Comparison of ENCODE assay signal across 7 mouse cellular contexts in the genomic region with DNA sequence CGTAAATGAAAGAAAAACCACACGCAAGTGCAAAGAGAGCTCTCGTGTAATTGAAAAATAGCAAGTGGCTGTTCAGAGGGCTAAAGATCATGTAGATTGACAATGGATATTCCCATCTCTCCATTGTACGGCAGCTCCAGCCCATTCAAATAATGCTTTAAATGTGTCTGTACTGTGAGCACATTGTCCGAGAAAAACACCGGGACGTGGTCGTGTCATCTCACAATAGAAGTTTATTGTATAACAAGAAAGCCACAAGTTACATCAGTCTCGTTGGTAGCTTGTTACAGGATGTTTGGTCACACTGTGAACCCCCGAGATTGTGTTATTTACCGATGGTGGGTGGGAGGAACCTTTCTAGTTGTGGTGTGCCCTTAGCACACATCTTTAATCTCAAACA. TPM values are rescaled to one million over a fixed set of nuclear protein-coding genes. Genes with fewer than 3 reads are reported as not detected.
DNase-seq lines count a peak whose midpoint lies in the region; ATAC-seq and TF ChIP-seq lines count a peak whose summit lies in the region.

No protein-coding gene starts in this region.

- no peaks in the 10 kb centered on the region for H3K9me3 ChIP-seq in neural tube, embryonic 11.5 days (ENCODE audit: control insufficient read depth, low read length)
- H3K9me3 ChIP-seq in limb, embryonic 14.5 days (ENCODE audit: control insufficient read depth, low read length): no peaks in the 10 kb centered on the region
- no peaks in the 10 kb centered on the region for H3K9me3 ChIP-seq in stomach, embryonic 15.5 days

- TF ChIP-seq CTCF in embryonic fibroblast, embryonic 13.5 days (IDR thresholded peaks at IDR 0.05; ENCODE audit: borderline replicate concordance, insufficient read depth, low read length): no peak

- no peaks in the 10 kb centered on the region for H3K27me3 ChIP-seq in neural tube, embryonic 11.5 days (ENCODE audit: control insufficient read depth, insufficient read depth, low read length)
- H3K27me3 ChIP-seq in limb, embryonic 14.5 days (ENCODE audit: control insufficient read depth, insufficient read depth, low read length): no peaks in the 10 kb centered on the region
- no peaks in the 10 kb centered on the region for H3K27me3 ChIP-seq in stomach, embryonic 15.5 days (replicated peaks)

- DNase-seq in neural tube, embryonic 11.5 days (ENCODE audit: low spot score): no peak
- DNase-seq in neural tube, embryonic 10.5 days (ENCODE audit: extremely low spot score, low spot score): no peak
- DNase-seq in limb, embryonic 14.5 days (ENCODE audit: low spot score): no peak
- no peak for DNase-seq in urinary bladder, postnatal 25 days (ENCODE audit: low spot score)
- no peak for DNase-seq in layer of hippocampus, adult 9-11 months

- H3K4me3 ChIP-seq in neural tube, embryonic 11.5 days (ENCODE audit: low read depth, low read length): peak overlapping the region; percentile 69
- H3K4me3 ChIP-seq in embryonic fibroblast, embryonic 13.5 days (ENCODE audit: insufficient read depth, low read length): peak overlapping the region; percentile 77
- H3K4me3 ChIP-seq in limb, embryonic 14.5 days (replicated peaks; ENCODE audit: low read length): peak overlapping the region; percentile 55
- H3K4me3 ChIP-seq in stomach, embryonic 15.5 days (replicated peaks): peak overlapping the region; percentile 73

- peak overlapping the region; percentile 39 for H3K4me2 ChIP-seq in neural tube, embryonic 11.5 days (ENCODE audit: low read depth)
- H3K4me2 ChIP-seq in limb, embryonic 14.5 days (replicated peaks; ENCODE audit: low read depth, low read length, severe bottlenecking): peak overlapping the region; percentile 63
- H3K4me2 ChIP-seq in stomach, embryonic 15.5 days: peak overlapping the region; percentile 68

- TF ChIP-seq POLR2A in embryonic fibroblast, embryonic 13.5 days (IDR thresholded peaks at IDR 0.05; ENCODE audit: low read depth, low read length): no peak
- TF ChIP-seq POLR2A in limb, embryonic 14.5 days (IDR thresholded peaks at IDR 0.05; ENCODE audit: borderline replicate concordance, extremely low read depth, insufficient read depth, insufficient read length): no peak

- peak overlapping the region; percentile 85 for H3K9ac ChIP-seq in neural tube, embryonic 11.5 days (ENCODE audit: low read length)
- peak overlapping the region; percentile 81 for H3K9ac ChIP-seq in limb, embryonic 14.5 days (ENCODE audit: low read depth, low read length, severe bottlenecking)
- H3K9ac ChIP-seq in stomach, embryonic 15.5 days: peak overlapping the region; percentile 71

- 17% methylated on average over 11 of the region's 11 CpGs for WGBS in neural tube, embryonic 11.5 days
- WGBS in limb, embryonic 14.5 days: 10% methylated on average over 11 of the region's 11 CpGs
- WGBS in stomach, embryonic 15.5 days: 6% methylated on average over 11 of the region's 11 CpGs

- peaks cover 9% of the 10 kb centered on the region; the same call in 1 of the 2 replicates for H3K4me1 ChIP-seq in neural tube, embryonic 11.5 days (ENCODE audit: control insufficient read depth, insufficient read depth, low read length)
- peaks cover 6% of the 10 kb centered on the region; the same call in 1 of the 2 replicates for H3K4me1 ChIP-seq in embryonic fibroblast, embryonic 13.5 days (ENCODE audit: control insufficient read depth, insufficient read depth, low read length)
- H3K4me1 ChIP-seq in limb, embryonic 14.5 days (ENCODE audit: control insufficient read depth, insufficient read depth, low read length): peaks cover 15% of the 10 kb centered on the region
- H3K4me1 ChIP-seq in stomach, embryonic 15.5 days: peaks cover 13% of the 10 kb centered on the region; the same call in 1 of the 2 replicates

- H3K27ac ChIP-seq in neural tube, embryonic 11.5 days (ENCODE audit: low read depth, low read length): peak overlapping the region; percentile 76
- peak overlapping the region; percentile 55 for H3K27ac ChIP-seq in embryonic fibroblast, embryonic 13.5 days (ENCODE audit: insufficient read depth, low read length)
- peak overlapping the region; percentile 79 for H3K27ac ChIP-seq in limb, embryonic 14.5 days (replicated peaks; ENCODE audit: low read depth, low read length)
- peak overlapping the region; percentile 94 for H3K27ac ChIP-seq in stomach, embryonic 15.5 days

- H3K36me3 ChIP-seq in neural tube, embryonic 11.5 days (ENCODE audit: control insufficient read depth, insufficient read depth, low read length): peaks cover 2% of the 10 kb centered on the region; the same call in 1 of the 2 replicates
- peaks cover 42% of the 10 kb centered on the region for H3K36me3 ChIP-seq in limb, embryonic 14.5 days (ENCODE audit: control insufficient read depth, insufficient read depth, low read length)
- H3K36me3 ChIP-seq in stomach, embryonic 15.5 days: peaks cover 16% of the 10 kb centered on the region

- ATAC-seq in neural tube, embryonic 11.5 days (ENCODE audit: insufficient read depth, low FRiP score, low TSS enrichment): no peak; the same call in 1 of the 2 replicates
- no peak for ATAC-seq in limb, embryonic 14.5 days (ENCODE audit: low FRiP score, low read depth)
- no peak for ATAC-seq in stomach, embryonic 15.5 days (ENCODE audit: insufficient read depth, low FRiP score, low read depth)

RNA-seq across cellular contexts. Expression of a gene that starts 0.6 kb away (rescaled TPM):
- 60.0 and 67.6 TPM in 2 replicates for polyA plus RNA-seq in neural tube, embryonic 11.5 days (2014; fragmentation: Nextera tagmentation; extraction: Ambion mirVana)
- polyA plus RNA-seq in embryonic fibroblast, embryonic 13.5 days (2011; ENCODE audit: insufficient read length, low read depth, missing spikeins): 50.6 and 70.9 TPM in 2 replicates
- polyA plus RNA-seq in limb, embryonic 14.5 days (2012; rRNA removed): 33.1 and 40.9 TPM in 2 replicates
- 56.0 and 59.4 TPM in 2 replicates for polyA plus RNA-seq in limb, embryonic 14.5 days (2014; fragmentation: Nextera tagmentation; extraction: Ambion mirVana)
- 49.1 and 49.4 TPM in 2 replicates for polyA plus RNA-seq in stomach, embryonic 15.5 days (2015; fragmentation: Nextera tagmentation; extraction: Ambion mirVana)

RNA-seq across cellular contexts. Expression of a gene that starts 0.9 kb away (rescaled TPM):
- 67.8 and 68.5 TPM in 2 replicates for polyA plus RNA-seq in neural tube, embryonic 11.5 days (2014; fragmentation: Nextera tagmentation; extraction: Ambion mirVana)
- 32.4 and 36.3 TPM in 2 replicates for polyA plus RNA-seq in embryonic fibroblast, embryonic 13.5 days (2011; ENCODE audit: insufficient read length, low read depth, missing spikeins)
- polyA plus RNA-seq in limb, embryonic 14.5 days (2012; rRNA removed): 40.5 and 45.0 TPM in 2 replicates
- 43.6 and 46.1 TPM in 2 replicates for polyA plus RNA-seq in limb, embryonic 14.5 days (2014; fragmentation: Nextera tagmentation; extraction: Ambion mirVana)
- polyA plus RNA-seq in stomach, embryonic 15.5 days (2015; fragmentation: Nextera tagmentation; extraction: Ambion mirVana): 36.8 and 40.0 TPM in 2 replicates

RNA-seq across cellular contexts. Expression of a gene that starts 22.0 kb away (rescaled TPM):
- 146 and 155 TPM in 2 replicates for polyA plus RNA-seq in neural tube, embryonic 11.5 days (2014; fragmentation: Nextera tagmentation; extraction: Ambion mirVana)
- polyA plus RNA-seq in embryonic fibroblast, embryonic 13.5 days (2011; ENCODE audit: insufficient read length, low read depth, missing spikeins): 118 and 153 TPM in 2 replicates
- 295 and 381 TPM in 2 replicates for polyA plus RNA-seq in limb, embryonic 14.5 days (2012; rRNA removed)
- polyA plus RNA-seq in limb, embryonic 14.5 days (2014; fragmentation: Nextera tagmentation; extraction: Ambion mirVana): 197 and 236 TPM in 2 replicates
- 185 and 188 TPM in 2 replicates for polyA plus RNA-seq in stomach, embryonic 15.5 days (2015; fragmentation: Nextera tagmentation; extraction: Ambion mirVana)

RNA-seq across cellular contexts. Expression of a gene that starts 53.2 kb away (rescaled TPM):
- 535 and 540 TPM in 2 replicates for polyA plus RNA-seq in neural tube, embryonic 11.5 days (2014; fragmentation: Nextera tagmentation; extraction: Ambion mirVana)
- polyA plus RNA-seq in embryonic fibroblast, embryonic 13.5 days (2011; ENCODE audit: insufficient read length, low read depth, missing spikeins): 360 and 397 TPM in 2 replicates
- polyA plus RNA-seq in limb, embryonic 14.5 days (2012; rRNA removed): 105 and 112 TPM in 2 replicates
- 350 and 367 TPM in 2 replicates for polyA plus RNA-seq in limb, embryonic 14.5 days (2014; fragmentation: Nextera tagmentation; extraction: Ambion mirVana)
- 293 and 313 TPM in 2 replicates for polyA plus RNA-seq in stomach, embryonic 15.5 days (2015; fragmentation: Nextera tagmentation; extraction: Ambion mirVana)

RNA-seq across cellular contexts. Expression of a gene that starts 59.0 kb away (rescaled TPM):
- 41.9 and 49.0 TPM in 2 replicates for polyA plus RNA-seq in neural tube, embryonic 11.5 days (2014; fragmentation: Nextera tagmentation; extraction: Ambion mirVana)
- 27.3 and 35.3 TPM in 2 replicates for polyA plus RNA-seq in embryonic fibroblast, embryonic 13.5 days (2011; ENCODE audit: insufficient read length, low read depth, missing spikeins)
- 21.5 and 23.5 TPM in 2 replicates for polyA plus RNA-seq in limb, embryonic 14.5 days (2012; rRNA removed)
- 29.4 and 34.1 TPM in 2 replicates for polyA plus RNA-seq in limb, embryonic 14.5 days (2014; fragmentation: Nextera tagmentation; extraction: Ambion mirVana)
- polyA plus RNA-seq in stomach, embryonic 15.5 days (2015; fragmentation: Nextera tagmentation; extraction: Ambion mirVana): 23.3 and 27.8 TPM in 2 replicates
